ENCODE assay signal across 10 mouse cellular contexts in genomic region chr5:149380388-149380916, GRCm38 (mm10). TPM values are rescaled to one million over a fixed set of nuclear protein-coding genes. Genes with fewer than 3 reads are reported as not detected.
DNase-seq lines count a peak whose midpoint lies in the region; ATAC-seq and TF ChIP-seq lines count a peak whose summit lies in the region.
"Had no signal": no experiment of that assay in that cellular context is flagged by ENCODE, and none has a peak within 500 bp of the region (broad histone marks: within the 10 kb centered on the region; RNA-seq: fewer than 3 reads in every experiment).

No protein-coding gene starts in this region.

- intact Hi-C loops in left cerebral cortex, postnatal 4 days (cut with DNase I), result no loop called here

- TF ChIP-seq EP300 in lung, postnatal 0 days (IDR thresholded peaks at IDR 0.05), result no peak

- no peak overlapping the region for H3K9ac ChIP-seq in lung, embryonic 14.5 days
- H3K9ac ChIP-seq in lung, postnatal 0 days (replicated peaks; ENCODE audit: low read depth), result no peak overlapping the region
- H3K9ac ChIP-seq: liver, embryonic 14.5 days; stomach, embryonic 15.5 days had no signal

- 0 out of 2 replicates have a peak overlapping the region, but pooled peaks have one; percentile 9 for H3K27ac ChIP-seq in lung, embryonic 14.5 days (ENCODE audit: low read depth)
- H3K27ac ChIP-seq in lung, postnatal 0 days (ENCODE audit: low read length), result no peak overlapping the region
- H3K27ac ChIP-seq: liver, embryonic 14.5 days had no signal

- WGBS in lung, embryonic 14.5 days, result 41% methylated on average over 8 of the region's 8 CpGs
- WGBS in lung, postnatal 0 days, result 59% methylated on average over 8 of the region's 8 CpGs

- H3K36me3 ChIP-seq in lung, embryonic 14.5 days (ENCODE audit: insufficient read depth), result no peaks in the 10 kb centered on the region
- no peaks in the 10 kb centered on the region for H3K36me3 ChIP-seq in lung, postnatal 0 days (ENCODE audit: insufficient read depth, low read length)
- H3K36me3 ChIP-seq: stomach, embryonic 15.5 days had no signal

- no peak overlapping the region for H3K4me2 ChIP-seq in lung, embryonic 14.5 days
- H3K4me2 ChIP-seq in lung, postnatal 0 days (replicated peaks; ENCODE audit: low read depth, low read length), result no peak overlapping the region
- H3K4me2 ChIP-seq: stomach, embryonic 15.5 days had no signal

- no peaks in the 10 kb centered on the region for H3K27me3 ChIP-seq in lung, embryonic 14.5 days (ENCODE audit: insufficient read depth, low read length)
- H3K27me3 ChIP-seq in lung, postnatal 0 days (replicated peaks; ENCODE audit: insufficient read depth, low read length), result no peaks in the 10 kb centered on the region
- H3K27me3 ChIP-seq: stomach, embryonic 15.5 days had no signal

- no peak for TF ChIP-seq CTCF in lung, embryonic 14.5 days (IDR thresholded peaks at IDR 0.05; ENCODE audit: low read depth)
- TF ChIP-seq CTCF in lung, postnatal 0 days (IDR thresholded peaks at IDR 0.05), result no peak

- H3K4me3 ChIP-seq in lung, embryonic 14.5 days (ENCODE audit: low read depth, low read length), result no peak overlapping the region
- H3K4me3 ChIP-seq in lung, postnatal 0 days (ENCODE audit: low read depth, low read length), result no peak overlapping the region
- H3K4me3 ChIP-seq: stomach, embryonic 15.5 days had no signal

- peak; percentile 64 for DNase-seq in lung, embryonic 14.5 days
- DNase-seq in lung, postnatal 0 days (ENCODE audit: low spot score), result no peak
- DNase-seq in left cerebral cortex, postnatal 4 days, result peak; percentile 62
- peak; percentile 39 to 62 for DNase-seq in right cerebral cortex, postnatal 36 days (ENCODE audit: low spot score in 2 of 2)
- DNase-seq in lung, postnatal 36 days, result no peak
- DNase-seq in urinary bladder, postnatal 25 days (ENCODE audit: low spot score), result no peak

- H3K4me1 ChIP-seq in lung, embryonic 14.5 days (ENCODE audit: insufficient read depth), result peaks cover 13% of the 10 kb centered on the region
- no peaks in the 10 kb centered on the region for H3K4me1 ChIP-seq in lung, postnatal 0 days (ENCODE audit: insufficient read depth, low read depth, low read length)

- no peak for ATAC-seq in lung, embryonic 14.5 days (ENCODE audit: insufficient read depth)
- no peak for ATAC-seq in lung, postnatal 0 days
- peak; percentile 73 to 77 for ATAC-seq in hematopoietic stem cell, adult 5-6 weeks (replicated peaks in 1 of 2; ENCODE audit: insufficient read depth in 1 of 2, low FRiP score in 2 of 2, low TSS enrichment in 1 of 2, low read depth in 1 of 2, poor library complexity in 2 of 2, severe bottlenecking in 2 of 2)
- no peak for ATAC-seq in inflammation-experienced regulatory T-cells, adult 6 months

- no peaks in the 10 kb centered on the region for H3K9me3 ChIP-seq in lung, embryonic 14.5 days (ENCODE audit: low read depth, low read length)
- H3K9me3 ChIP-seq in lung, postnatal 0 days (ENCODE audit: low read length), result no peaks in the 10 kb centered on the region
- H3K9me3 ChIP-seq: stomach, embryonic 15.5 days had no signal

RNA-seq across cellular contexts. Expression of gene Medag, which starts 31.1 kb away (rescaled TPM):
- 1.2 and 1.6 TPM in 2 replicates for polyA plus RNA-seq in lung, embryonic 14.5 days (2014; fragmentation: Nextera tagmentation; extraction: Ambion mirVana)
- 2.0 and 2.3 TPM in 2 replicates for polyA plus RNA-seq in lung, postnatal 0 days (2015; fragmentation: Nextera tagmentation; extraction: Ambion mirVana)
- 0.30 and 1.2 TPM in 2 replicates for total RNA-seq in hematopoietic stem cell, adult 5-6 weeks (2017)
- total RNA-seq in left cerebral cortex, postnatal 4 days (2021), result 1 to 10 TPM; 1.2 to 1.4 TPM
- polyA plus RNA-seq in inflammation-experienced regulatory T-cells, adult 6 months (2017; shearing (Covaris generic)), result 1 to 10 TPM in 1 of 3 experiments, under 1 TPM in 1, not detected in 1; 0.49 to 1.6 TPM

RNA-seq across cellular contexts. Expression of gene Tex26, which starts 59.0 kb away (rescaled TPM):
- polyA plus RNA-seq in lung, embryonic 14.5 days (2014; fragmentation: Nextera tagmentation; extraction: Ambion mirVana), result 0.64 and 1.0 TPM in 2 replicates
- 3.0 and 4.9 TPM in 2 replicates for polyA plus RNA-seq in lung, postnatal 0 days (2015; fragmentation: Nextera tagmentation; extraction: Ambion mirVana)
- not detected in 2 replicates for total RNA-seq in hematopoietic stem cell, adult 5-6 weeks (2017)
- 1 to 10 TPM in 1 of 2 experiments, under 1 TPM in 1; 0.56 to 1.3 TPM for total RNA-seq in left cerebral cortex, postnatal 4 days (2021)
- polyA plus RNA-seq in inflammation-experienced regulatory T-cells, adult 6 months (2017; shearing (Covaris generic)), result not detected

Comparison
In these comparisons a context has a peak if more than half of its experiments do, and no peak if none do; other contexts are left out.
1. DNase-seq: peak in lung, embryonic 14.5 days (single experiment), left cerebral cortex, postnatal 4 days (single experiment) and right cerebral cortex, postnatal 36 days (2 of 2); none in lung, postnatal 0 days (single experiment), lung, postnatal 36 days (single experiment) and urinary bladder, postnatal 25 days (single experiment).
2. ATAC-seq: peak in hematopoietic stem cell, adult 5-6 weeks (2 of 2); none in lung, embryonic 14.5 days (single experiment), lung, postnatal 0 days (single experiment) and inflammation-experienced regulatory T-cells, adult 6 months (single experiment).